Mouse (Mus musculus) limb, embryonic 14.5 days (tissue): ENCODE results near the gene Ugt1a7c. TPM values are rescaled to one million over a fixed set of nuclear protein-coding genes. Genes with fewer than 3 reads are reported as not detected.
A peak's percentile ranks its signal among the peaks of the same experiment; 100 is the strongest.
"Not testable (repeated sequence)": the region's sequence is repeated elsewhere in the genome, so short reads cannot be mapped to it uniquely, and the experiment has no call there.

Source experiments
- ATAC-seq: fragments of 200-750 bp; cut with Nextera tagmentation; 2 replicates; pipeline ENCODE4 v1.8.0; 2017; ENCODE audit warnings: low read depth, moderate number of reproducible peaks, moderate TSS enrichment; ENCODE audit not compliant: low FRiP score
- DNase-seq: peaks from one replicate; pipeline ENCODE4 v3.0.0-alpha.2; 2015; ENCODE audit warnings: low spot score
- H3K27ac ChIP-seq: fragments of 300-500 bp; sonication (generic); replicated peaks from 2 replicates; pipeline ENCODE4 v1.5.1; 2014; ENCODE audit warnings: low read depth, mild to moderate bottlenecking, low read length, moderate library complexity, mixed read lengths
- H3K27me3 ChIP-seq: fragments of 300-500 bp; sonication (generic); 2 replicates; pipeline ENCODE4 v1.6.1; 2014; ENCODE audit warnings: low read length, mixed read lengths; ENCODE audit not compliant: control insufficient read depth, insufficient read depth
- H3K36me3 ChIP-seq: fragments of 300-500 bp; sonication (generic); 2 replicates; pipeline ENCODE4 v1.6.1; 2014; ENCODE audit warnings: mild to moderate bottlenecking, low read length, moderate library complexity, mixed read lengths; ENCODE audit not compliant: control insufficient read depth, insufficient read depth
- H3K4me1 ChIP-seq: fragments of 300-500 bp; sonication (generic); 2 replicates; pipeline ENCODE4 v1.6.1; 2014; ENCODE audit warnings: antibody characterized with exemption, low read length, mixed read lengths; ENCODE audit not compliant: control insufficient read depth, insufficient read depth
- H3K4me2 ChIP-seq: fragments of 300-500 bp; sonication (generic); replicated peaks from 2 replicates; pipeline ENCODE4 v1.6.1; 2014; ENCODE audit warnings: low read depth, mild to moderate bottlenecking, low read length, moderate library complexity; ENCODE audit not compliant: severe bottlenecking
- H3K4me3 ChIP-seq: fragments of 300-500 bp; sonication (generic); replicated peaks from 2 replicates; pipeline ENCODE4 v1.5.1; 2014; ENCODE audit warnings: low read length
- H3K9ac ChIP-seq: fragments of 300-500 bp; sonication (generic); 2 replicates; pipeline ENCODE4 v1.6.1; 2014; ENCODE audit warnings: mild to moderate bottlenecking, low read depth, low read length, moderate library complexity; ENCODE audit not compliant: severe bottlenecking
- H3K9me3 ChIP-seq: fragments of 300-500 bp; sonication (generic); 2 replicates; pipeline ENCODE4 v1.6.1; 2016; ENCODE audit warnings: low read length; ENCODE audit not compliant: control insufficient read depth
- POLR2A ChIP-seq: fragments of 200-500 bp; IDR thresholded peaks from 2 replicates; pipeline ENCODE4 v1.8.0; 2012; ENCODE audit warnings: inconsistent platforms, mild to moderate bottlenecking, moderate library complexity, borderline replicate concordance; ENCODE audit not compliant: insufficient read depth, insufficient read length; ENCODE audit errors: extremely low read depth
- WGBS: fragments of 180-500 bp; shearing (Covaris S2); extraction: QIAGEN DNeasy Blood & Tissue Kit; methylation state at CpG from one replicate; pipeline ENCODE4 v1.1.7; 2014; 5-methylcytosine and 5-hydroxymethylcytosine counted together
- polyA plus RNA-seq, 2 experiments: library from polyadenylated mRNA; depleted of rRNA in 1 of 2; stranded (reverse) in 1 of 2; unstranded in 1 of 2; fragments of >200 nt; fragmentation: Nextera tagmentation in 1 of 2; extraction: Ambion mirVana in 1 of 2; gene quantifications; 2 replicates each; pipeline versions ENCODE4 v1.2.1 to v1.2.3; 2012 to 2014

Gene Ugt1a7c
- polyA plus RNA-seq, 2 experiments = 2.2 to 2.6 TPM

GRCm38 (mm10) chr1:88092341-88092740 lies 2.5 kb upstream of the Ugt1a7c start:
- TF ChIP-seq POLR2A = no peak
- Histone ChIP-seq H3K27ac (no peak overlapping the region), H3K4me1 (peaks cover 10% of the 10 kb centered on the region), H3K9me3 (no peaks in the 10 kb centered on the region), H3K4me2 (no peak overlapping the region), H3K36me3 (no peaks in the 10 kb centered on the region), H3K4me3 (no peak overlapping the region), H3K9ac (no peak overlapping the region), H3K27me3 (no peaks in the 10 kb centered on the region)
- ATAC-seq (no peak), DNase-seq (no peak)

DNA sequence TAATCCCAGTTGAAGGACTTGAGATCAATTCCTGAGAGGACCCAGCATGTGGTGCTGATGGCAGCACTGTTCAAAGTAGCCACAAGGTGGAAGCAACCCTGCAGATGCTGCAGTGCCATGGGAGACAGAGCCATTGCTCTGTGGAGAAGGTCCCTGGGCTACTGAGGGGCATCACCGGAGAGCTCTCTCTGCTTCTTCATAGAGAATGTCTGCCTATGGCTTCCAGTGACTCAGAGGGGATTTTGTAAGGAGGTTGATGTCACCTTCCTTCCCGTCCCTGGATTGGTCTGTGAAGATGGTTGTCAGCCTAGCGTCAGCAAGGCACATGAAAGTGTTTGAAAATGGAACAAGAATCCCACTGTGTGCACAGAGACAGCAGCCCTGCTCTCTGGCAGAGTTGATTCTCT lies 589 bp upstream of the Ugt1a7c start:
- 83% methylated on average over 3 of the region's 3 CpGs for WGBS
- H3K27ac ChIP-seq = 0 out of 2 replicates have a peak overlapping the region, but pooled peaks have one; percentile 86
- not testable (repeated sequence) for H3K36me3 ChIP-seq, DNase-seq, ATAC-seq, H3K4me2 ChIP-seq, H3K4me3 ChIP-seq, H3K9ac ChIP-seq, H3K9me3 ChIP-seq, H3K27me3 ChIP-seq
- H3K4me1 ChIP-seq = peaks cover 10% of the 10 kb centered on the region

GRCm38 (mm10) chr1:88098546-88098945 lies 3.7 kb downstream of the Ugt1a7c start:
- not testable (repeated sequence) for H3K27me3 ChIP-seq, H3K4me2 ChIP-seq, H3K36me3 ChIP-seq, H3K27ac ChIP-seq, H3K9ac ChIP-seq, ATAC-seq, DNase-seq, H3K9me3 ChIP-seq, H3K4me3 ChIP-seq
- peaks cover 10% of the 10 kb centered on the region for H3K4me1 ChIP-seq
- 82% methylated on average over 3 of the region's 3 CpGs for WGBS

DNA sequence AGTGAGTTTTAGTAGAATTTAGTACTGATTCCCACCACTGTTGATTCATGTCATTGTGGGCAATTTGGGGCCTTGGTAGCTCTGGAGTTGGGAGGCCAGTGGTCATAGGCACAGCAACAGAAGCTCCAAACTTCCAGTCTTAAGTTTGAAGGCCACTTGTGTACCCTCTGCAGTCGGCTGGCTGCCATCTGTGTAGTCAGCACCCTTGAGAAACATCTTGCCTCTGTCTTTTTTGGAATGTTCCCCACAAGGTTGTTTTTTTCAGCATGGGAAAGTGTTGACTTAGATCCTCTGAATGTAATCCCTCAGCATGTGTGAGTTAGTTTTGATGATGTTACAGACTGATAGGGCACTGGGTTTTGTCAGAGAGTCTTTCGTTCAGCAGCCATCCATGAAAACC lies 4.8 kb downstream of the Ugt1a7c start:
- H3K9ac ChIP-seq, H3K4me1 ChIP-seq, DNase-seq, H3K27ac ChIP-seq, H3K36me3 ChIP-seq, H3K9me3 ChIP-seq, H3K27me3 ChIP-seq, H3K4me2 ChIP-seq, ATAC-seq, H3K4me3 ChIP-seq: not testable (repeated sequence)
- 66% methylated on average over 2 of the region's 2 CpGs for WGBS

DNA sequence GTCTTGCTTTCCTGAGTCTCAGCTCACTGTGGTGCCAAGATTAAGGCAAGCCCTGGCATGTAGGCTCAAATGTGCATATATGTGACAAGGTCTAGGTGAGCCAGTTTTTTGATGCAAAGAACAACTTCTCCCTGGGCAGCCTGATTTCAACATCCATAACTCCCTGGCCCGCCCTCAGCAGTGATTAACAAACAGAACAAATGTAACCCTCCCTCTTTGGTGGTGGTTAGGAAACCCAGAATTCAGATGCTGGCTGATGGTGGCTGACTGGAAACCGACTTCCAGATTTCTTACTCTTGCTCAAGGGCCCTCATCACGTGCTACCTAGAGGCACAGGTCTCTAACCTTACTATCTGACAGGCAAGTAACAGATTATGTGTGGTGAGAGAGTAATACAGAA lies 8.2 kb downstream of the Ugt1a7c start, which contains the start of gene Ugt1a6b:
Gene Ugt1a6b, plus strand, starts transcription at position 234 of the 400 bp plus-strand sequence.
- H3K27ac ChIP-seq = not testable (repeated sequence)

GRCm38 (mm10) chr1:88103697-88104468 lies 9.0 kb downstream of the Ugt1a7c start:
- not testable (repeated sequence) for H3K4me3 ChIP-seq, H3K9ac ChIP-seq, H3K4me2 ChIP-seq, ATAC-seq, H3K36me3 ChIP-seq, DNase-seq, H3K9me3 ChIP-seq, H3K4me1 ChIP-seq, H3K27me3 ChIP-seq, H3K27ac ChIP-seq
- WGBS = 87% methylated on average over 4 of the region's 5 CpGs

More for the DNA sequence above, 8.2 kb downstream of the Ugt1a7c start, which contains the start of gene Ugt1a6b:
- WGBS = 57% methylated on average over 3 of the region's 3 CpGs
- not testable (repeated sequence) for H3K27me3 ChIP-seq, ATAC-seq, H3K4me3 ChIP-seq, H3K36me3 ChIP-seq, H3K9ac ChIP-seq, H3K9me3 ChIP-seq, H3K4me1 ChIP-seq, H3K4me2 ChIP-seq
- DNase-seq = peak; percentile 12
